Mouse (Mus musculus) neural tube, embryonic 13.5 days (tissue): Measurements from ENCODE around the gene Acaa1b. TPM values are rescaled to one million over a fixed set of nuclear protein-coding genes. Genes with fewer than 3 reads are reported as not detected.

ENCODE experiments used
- ATAC-seq: fragments of 200-750 bp; cut with Nextera tagmentation; 2 replicates; pipeline ENCODE4 v1.8.0; 2017; ENCODE audit warnings: low read depth, mild to moderate bottlenecking, moderate TSS enrichment, moderate library complexity
- H3K27ac ChIP-seq: fragments of 300-500 bp; sonication (generic); replicated peaks from 2 replicates; pipeline ENCODE4 v1.5.1; 2015; ENCODE audit warnings: moderate library complexity, mild to moderate bottlenecking, inconsistent platforms
- H3K27me3 ChIP-seq: fragments of 300-500 bp; sonication (generic); 2 replicates; pipeline ENCODE4 v1.6.1; 2015; ENCODE audit warnings: mild to moderate bottlenecking, inconsistent platforms
- H3K36me3 ChIP-seq: fragments of 300-500 bp; sonication (generic); 2 replicates; pipeline ENCODE4 v1.6.1; 2015; ENCODE audit warnings: mild to moderate bottlenecking, inconsistent platforms
- H3K4me1 ChIP-seq: fragments of 300-500 bp; sonication (generic); replicated peaks from 2 replicates; pipeline ENCODE4 v1.6.1; 2015; ENCODE audit warnings: inconsistent platforms
- H3K4me2 ChIP-seq: fragments of 300-500 bp; sonication (generic); 2 replicates; pipeline ENCODE4 v1.6.1; 2015; ENCODE audit warnings: inconsistent platforms, mild to moderate bottlenecking, moderate library complexity
- H3K4me3 ChIP-seq: fragments of 300-500 bp; sonication (generic); 2 replicates; pipeline ENCODE4 v1.5.1; 2015; ENCODE audit warnings: mild to moderate bottlenecking, inconsistent platforms
- H3K9ac ChIP-seq: fragments of 300-500 bp; sonication (generic); 2 replicates; pipeline ENCODE4 v1.6.1; 2015; ENCODE audit warnings: moderate library complexity, mild to moderate bottlenecking, inconsistent platforms
- H3K9me3 ChIP-seq: fragments of 300-500 bp; sonication (generic); 2 replicates; pipeline ENCODE4 v1.6.1; 2016; ENCODE audit warnings: inconsistent platforms
- WGBS: fragments of 180-500 bp; shearing (Covaris S2); methylation state at CpG from one replicate; pipeline ENCODE4 v1.1.7; 2015; 5-methylcytosine and 5-hydroxymethylcytosine counted together
- polyA plus RNA-seq: library from polyadenylated mRNA; unstranded; fragments of >200 nt; fragmentation: Nextera tagmentation; extraction: Ambion mirVana; gene quantifications from 2 replicates; pipeline ENCODE4 v1.2.1, GENCODE M21; 2015

The Acaa1b gene
- polyA plus RNA-seq = 2.0 and 3.0 TPM in 2 replicates

DNA sequence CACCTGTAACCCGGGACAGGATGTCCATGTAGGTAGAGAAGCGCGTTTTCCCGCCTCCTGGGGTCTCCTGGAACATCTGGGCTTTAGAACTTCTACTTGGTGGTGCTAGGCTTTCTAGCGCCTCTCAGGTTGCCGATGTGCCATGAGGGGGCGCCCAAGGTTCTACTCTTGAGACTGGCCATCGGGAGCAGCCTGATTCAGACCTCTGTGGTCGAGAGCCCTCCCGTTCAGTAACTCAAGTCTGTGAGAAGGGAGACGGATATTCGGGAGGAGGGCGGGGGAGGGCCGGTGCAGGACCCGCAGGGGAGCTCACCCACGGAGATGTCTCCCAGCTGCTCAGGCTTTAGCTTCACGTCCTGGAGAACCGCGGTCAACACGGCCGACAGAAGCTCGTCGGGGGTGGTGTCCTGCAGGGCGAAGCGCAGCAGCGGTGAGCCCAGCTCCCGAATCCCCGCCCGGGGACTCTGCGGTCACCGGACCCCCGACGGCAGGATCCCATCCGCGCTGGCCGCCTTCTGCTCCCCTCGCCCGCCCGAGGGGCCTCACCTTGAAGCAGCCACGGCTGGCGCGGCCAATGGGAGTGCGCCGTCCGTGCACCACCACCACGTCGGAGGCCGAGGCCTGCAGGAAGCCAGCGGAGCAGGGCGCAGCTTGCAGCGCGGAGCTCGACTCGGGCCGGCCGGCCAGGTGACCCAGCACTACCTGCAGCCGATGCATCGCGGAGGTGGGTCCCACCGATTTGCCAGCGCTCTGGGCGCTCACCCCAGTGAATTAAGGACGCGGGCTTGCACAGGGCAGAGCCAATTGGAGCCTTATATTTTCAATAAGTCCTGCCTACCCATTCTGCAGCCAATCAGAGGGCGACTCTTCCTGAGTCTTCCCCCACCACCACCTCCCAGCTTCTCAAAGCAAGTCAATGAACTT is at the start of gene Acaa1b:
TSS of gene Acaa1b (minus strand) at position 816 of the 924 bp plus-strand sequence.
- under 1% methylated on average over 65 of the region's 65 CpGs for WGBS
- no peaks in the 10 kb centered on the region; the same call in 1 of the 2 replicates for H3K4me1 ChIP-seq
- H3K27ac ChIP-seq = no peak within 1 kb of the TSS
- H3K9me3 ChIP-seq = no peaks in the 10 kb centered on the region
- H3K4me2 ChIP-seq = peak within 1 kb of the TSS; percentile 64
- H3K9ac ChIP-seq = peak within 1 kb of the TSS; percentile 68
- peaks cover 29% of the 10 kb centered on the region for H3K27me3 ChIP-seq
- peak within 1 kb of the TSS; percentile 54 for H3K4me3 ChIP-seq
- peak; percentile 94 for ATAC-seq
- H3K36me3 ChIP-seq = no peaks in the 10 kb centered on the region

GRCm38 (mm10) chr9:119206666-119207065 is 49.8 kb upstream of the Acaa1b start:
- no peaks in the 10 kb centered on the region for H3K27me3 ChIP-seq
- WGBS = 83% methylated on average over 2 of the region's 2 CpGs
- H3K9ac ChIP-seq = no peak overlapping the region
- no peak for ATAC-seq
- peaks cover 13% of the 10 kb centered on the region for H3K9me3 ChIP-seq
- H3K36me3 ChIP-seq = no peaks in the 10 kb centered on the region
- H3K4me1 ChIP-seq = no peaks in the 10 kb centered on the region
- no peak overlapping the region for H3K4me3 ChIP-seq
- H3K27ac ChIP-seq = no peak overlapping the region
- H3K4me2 ChIP-seq = no peak overlapping the region

- H3K4me3 ChIP-seq = no peak overlapping the region
- WGBS = 94% methylated on average over 5 of the region's 5 CpGs
- ATAC-seq = no peak
- H3K27me3 ChIP-seq = no peaks in the 10 kb centered on the region
- H3K9me3 ChIP-seq = peaks cover 13% of the 10 kb centered on the region
- H3K4me2 ChIP-seq = no peak overlapping the region
- H3K36me3 ChIP-seq = no peaks in the 10 kb centered on the region
- H3K9ac ChIP-seq = no peak overlapping the region
- H3K4me1 ChIP-seq = no peaks in the 10 kb centered on the region
- H3K27ac ChIP-seq = no peak overlapping the region
Observed at GRCm38 (mm10) chr9:119205756-119206155, 48.9 kb upstream of the Acaa1b start.

GRCm38 (mm10) chr9:119203617-119204016 is 46.7 kb upstream of the Acaa1b start:
- H3K36me3 ChIP-seq = no peaks in the 10 kb centered on the region
- H3K27ac ChIP-seq = no peak overlapping the region
- 97% methylated on average over 9 of the region's 9 CpGs for WGBS
- ATAC-seq = no peak
- no peak overlapping the region for H3K4me3 ChIP-seq
- no peak overlapping the region for H3K4me2 ChIP-seq
- no peaks in the 10 kb centered on the region for H3K4me1 ChIP-seq
- no peak overlapping the region for H3K9ac ChIP-seq
- H3K27me3 ChIP-seq = no peaks in the 10 kb centered on the region
- H3K9me3 ChIP-seq = peaks cover 13% of the 10 kb centered on the region

- Histone ChIP-seq H3K4me1 (no peaks in the 10 kb centered on the region), H3K9me3 (peaks cover 13% of the 10 kb centered on the region), H3K36me3 (no peaks in the 10 kb centered on the region), H3K9ac (no peak overlapping the region), H3K4me2 (no peak overlapping the region), H3K27ac (no peak overlapping the region), H3K4me3 (no peak overlapping the region), H3K27me3 (no peaks in the 10 kb centered on the region)
- WGBS = 89% methylated on average over 5 of the region's 5 CpGs
- ATAC-seq = no peak
Observed at GRCm38 (mm10) chr9:119201653-119202052, 44.8 kb upstream of the Acaa1b start.

DNA sequence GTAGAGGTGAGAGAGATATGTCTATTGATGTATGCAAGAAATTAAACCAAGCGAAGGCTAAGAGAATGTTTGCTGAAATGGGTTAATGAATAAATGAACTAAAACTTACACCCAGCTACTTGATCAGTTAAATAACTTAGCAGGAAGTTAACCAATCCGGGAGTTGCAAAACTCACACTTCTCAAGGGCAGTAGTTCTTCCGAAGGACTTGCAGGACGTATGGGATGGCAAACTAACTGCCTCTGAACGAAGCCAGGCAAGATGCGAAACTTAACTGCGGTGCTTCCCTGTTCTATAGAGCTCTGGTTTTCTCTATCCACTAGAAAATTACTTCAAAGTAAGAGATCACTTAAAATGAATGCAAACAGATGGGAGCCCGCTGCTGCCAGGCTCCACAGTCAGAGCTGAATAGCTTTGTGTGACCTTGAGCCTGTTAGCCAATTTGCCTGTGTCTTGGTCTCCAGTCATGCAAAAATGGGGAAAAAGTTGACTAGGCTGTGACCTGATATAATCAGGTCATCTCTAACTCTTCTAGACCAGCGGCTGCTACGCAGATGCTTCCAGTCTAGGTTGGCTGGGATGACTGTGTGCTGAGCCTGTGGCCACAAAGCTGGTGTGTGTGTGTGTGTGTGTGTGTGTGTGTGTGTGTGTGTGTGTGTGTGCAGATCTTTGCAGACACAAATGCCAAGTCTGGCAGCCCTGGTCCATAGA is 42.4 kb upstream of the Acaa1b start:
- WGBS = 85% methylated on average over 10 of the region's 10 CpGs
- no peak overlapping the region for H3K4me3 ChIP-seq
- no peak overlapping the region for H3K27ac ChIP-seq
- H3K4me1 ChIP-seq = no peaks in the 10 kb centered on the region
- H3K9me3 ChIP-seq = peaks cover 8% of the 10 kb centered on the region
- H3K9ac ChIP-seq = no peak overlapping the region
- no peak overlapping the region for H3K4me2 ChIP-seq
- H3K27me3 ChIP-seq = no peaks in the 10 kb centered on the region
- no peak for ATAC-seq
- H3K36me3 ChIP-seq = no peaks in the 10 kb centered on the region

GRCm38 (mm10) chr9:119192202-119192990 is 35.5 kb upstream of the Acaa1b start:
- ATAC-seq = no peak
- no peaks in the 10 kb centered on the region for H3K27me3 ChIP-seq
- no peak overlapping the region for H3K27ac ChIP-seq
- no peak overlapping the region for H3K4me2 ChIP-seq
- H3K36me3 ChIP-seq = no peaks in the 10 kb centered on the region
- 42% methylated on average over 11 of the region's 11 CpGs for WGBS
- no peaks in the 10 kb centered on the region for H3K9me3 ChIP-seq
- H3K4me3 ChIP-seq = no peak overlapping the region
- no peak overlapping the region for H3K9ac ChIP-seq
- no peaks in the 10 kb centered on the region for H3K4me1 ChIP-seq

GRCm38 (mm10) chr9:119181241-119181728 is 24.4 kb upstream of the Acaa1b start:
- 0 out of 2 replicates have a peak, but pooled peaks have one; percentile 11 for ATAC-seq
- Histone ChIP-seq H3K4me2 (no peak overlapping the region), H3K36me3 (no peaks in the 10 kb centered on the region), H3K9me3 (no peaks in the 10 kb centered on the region), H3K9ac (no peak overlapping the region), H3K4me3 (no peak overlapping the region), H3K27me3 (no peaks in the 10 kb centered on the region), H3K4me1 (no peaks in the 10 kb centered on the region), H3K27ac (no peak overlapping the region)
- WGBS = 48% methylated on average over 3 of the region's 3 CpGs

GRCm38 (mm10) chr9:119179292-119179691 is 22.4 kb upstream of the Acaa1b start:
- 93% methylated on average over 11 of the region's 11 CpGs for WGBS
- Histone ChIP-seq H3K9me3 (no peaks in the 10 kb centered on the region), H3K27me3 (no peaks in the 10 kb centered on the region), H3K4me2 (no peak overlapping the region), H3K9ac (no peak overlapping the region), H3K4me1 (no peaks in the 10 kb centered on the region), H3K36me3 (no peaks in the 10 kb centered on the region), H3K27ac (no peak overlapping the region), H3K4me3 (no peak overlapping the region)
- no peak for ATAC-seq

DNA sequence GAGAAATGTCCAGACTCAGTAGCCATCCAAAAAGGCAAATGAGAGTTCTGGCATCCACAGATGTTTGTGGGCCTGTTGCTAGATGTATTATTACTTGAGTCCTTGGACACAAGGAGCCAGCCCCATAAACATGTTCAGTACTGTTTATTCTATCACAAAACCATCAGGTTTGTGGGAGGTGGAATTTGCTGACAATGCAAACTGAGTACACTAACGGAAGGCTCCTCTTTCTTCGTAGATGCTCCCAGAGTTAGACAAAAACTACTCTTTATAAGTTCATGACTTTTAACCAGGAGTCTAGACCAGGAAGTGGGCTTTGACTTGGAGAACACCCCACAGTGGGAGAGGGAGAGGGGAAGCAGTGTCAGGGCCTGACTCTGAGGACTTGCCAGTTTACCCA is 10.7 kb upstream of the Acaa1b start:
- ATAC-seq = no peak
- H3K36me3 ChIP-seq = no peaks in the 10 kb centered on the region

GRCm38 (mm10) chr9:119165548-119165947 is 8.7 kb upstream of the Acaa1b start:
- Histone ChIP-seq H3K36me3 (no peaks in the 10 kb centered on the region), H3K9ac (no peak overlapping the region), H3K27me3 (no peaks in the 10 kb centered on the region), H3K4me2 (no peak overlapping the region), H3K9me3 (0 out of 2 replicates have a peak, but pooled peaks cover 3% of the 10 kb centered on the region), H3K4me3 (no peak overlapping the region), H3K27ac (no peak overlapping the region), H3K4me1 (no peaks in the 10 kb centered on the region)
- 92% methylated on average over 6 of the region's 6 CpGs for WGBS
- no peak for ATAC-seq

More for the DNA sequence above, 10.7 kb upstream of the Acaa1b start:
- Histone ChIP-seq H3K27me3 (no peaks in the 10 kb centered on the region), H3K9me3 (0 out of 2 replicates have a peak, but pooled peaks cover 3% of the 10 kb centered on the region), H3K4me1 (no peaks in the 10 kb centered on the region), H3K4me2 (no peak overlapping the region), H3K9ac (no peak overlapping the region), H3K27ac (no peak overlapping the region), H3K4me3 (no peak overlapping the region)
- 95% methylated on average over 2 of the region's 2 CpGs for WGBS
